Mouse (Mus musculus) cortical plate, adult 2 months (tissue): ENCODE measurements around the gene Cracr2b.

Experiments used
- CTCF ChIP-seq: fragments of 200-500 bp; IDR thresholded peaks from 2 replicates; pipeline ENCODE4 v1.5.1; 2011; ENCODE audit warnings: mild to moderate bottlenecking, control low read depth, low read length; ENCODE audit not compliant: insufficient read depth; ENCODE audit errors: extremely low read depth
- POLR2A ChIP-seq: fragments of 200-500 bp; IDR thresholded peaks from 2 replicates; pipeline ENCODE4 v1.6.1; 2011; ENCODE audit warnings: mild to moderate bottlenecking, low read length, control low read depth; ENCODE audit not compliant: insufficient read depth; ENCODE audit errors: extremely low read depth

GRCm38 (mm10) chr7:141417731-141418681 is 42.9 kb upstream of the Cracr2b start:
- TF ChIP-seq POLR2A: no peak
- TF ChIP-seq CTCF: no peak
